Mouse (Mus musculus) hindlimb bud, embryonic 11.5 days (tissue): ENCODE measurements at regions not wholly inside any gene's neighbourhood (a gene's known extent, or its start where the extent isn't known, plus 50 kb on each side); places are given as distances from the start of the nearest gene placed in this dataset.

Experiments
- DNase-seq: peaks from one replicate; pipeline ENCODE4 v3.0.0-alpha.2; 2012; ENCODE audit warnings: low read depth, low spot score; ENCODE audit errors: extremely low spot score

DNA sequence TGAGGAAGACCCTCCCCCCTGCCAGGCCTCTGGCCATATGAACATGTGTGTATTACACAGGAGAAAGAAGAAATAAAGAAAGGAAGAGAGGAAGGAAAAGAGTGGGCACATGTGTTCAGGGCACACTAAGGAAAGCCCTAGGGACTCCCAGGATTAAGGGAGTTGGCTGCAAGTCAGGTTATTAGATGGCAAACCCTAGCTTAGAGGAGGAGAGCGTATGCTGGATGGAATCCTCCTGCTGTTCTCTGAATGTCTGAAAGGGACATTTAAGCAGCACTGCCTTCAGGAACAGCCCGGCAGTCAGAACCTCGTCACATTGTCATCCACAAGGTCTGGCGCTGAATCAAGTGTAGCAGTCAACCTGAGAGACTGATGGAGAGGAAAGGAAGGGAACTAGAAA lies 98.1 kb upstream of the Ppp1r26 start:
- DNase-seq: no peak

DNA sequence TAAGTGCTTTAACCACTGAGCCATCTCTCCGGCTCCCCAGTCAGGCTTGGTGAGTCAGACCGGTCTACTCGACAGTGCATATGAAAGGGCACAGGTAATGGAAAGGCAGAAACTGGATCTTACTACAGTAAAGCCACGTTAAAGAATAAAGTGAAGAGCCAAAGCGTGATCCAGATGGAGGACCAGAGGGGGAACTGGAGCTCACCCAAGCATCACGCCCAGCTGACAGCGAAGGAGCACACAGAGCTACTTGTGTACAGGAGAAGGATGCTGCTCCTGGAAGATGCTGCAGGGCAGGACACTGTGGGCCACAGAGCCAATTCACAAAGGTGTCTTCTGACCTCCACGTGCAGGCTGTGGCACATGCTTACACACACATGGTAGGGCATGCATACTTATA lies 96.7 kb upstream of the Ppp1r26 start:
- no peak for DNase-seq

DNA sequence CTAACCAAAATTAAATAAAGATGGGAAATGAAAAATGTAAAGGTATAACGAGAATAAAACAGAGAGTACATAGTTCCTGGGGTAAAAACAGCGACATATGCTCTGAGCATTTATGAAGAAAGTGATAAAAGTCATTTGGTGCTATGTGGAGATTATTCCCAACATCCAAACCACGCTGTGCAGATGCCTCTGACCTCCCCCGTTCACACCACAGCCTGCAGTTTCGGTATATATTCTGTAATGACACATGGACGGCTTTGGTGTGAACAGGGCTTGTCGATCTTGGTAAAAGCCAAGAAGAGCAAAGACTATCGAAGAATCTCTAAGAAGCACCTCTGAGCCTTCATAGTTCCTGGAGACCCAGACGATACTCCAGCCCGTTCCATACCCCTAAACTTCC lies 95.2 kb upstream of the Ppp1r26 start:
- no peak for DNase-seq

DNA sequence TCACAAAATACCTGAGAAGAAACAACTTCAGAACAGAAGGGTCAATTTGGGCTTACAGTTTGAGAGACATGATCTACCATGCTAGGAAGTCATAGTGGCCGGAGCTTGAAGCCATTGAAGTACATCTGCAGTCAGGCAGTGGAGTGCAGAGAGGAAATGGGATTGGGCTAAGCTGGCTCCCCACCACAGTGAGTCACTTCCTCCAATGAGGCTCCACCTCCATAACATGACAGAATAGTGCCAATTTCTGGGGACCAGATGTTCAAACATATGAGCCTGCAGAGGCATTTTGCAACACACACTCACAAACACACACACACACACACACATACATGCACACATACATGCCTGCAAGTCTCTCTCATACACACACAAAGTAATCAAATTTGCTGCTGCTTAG lies 93.7 kb upstream of the Ppp1r26 start:
- no peak for DNase-seq

DNA sequence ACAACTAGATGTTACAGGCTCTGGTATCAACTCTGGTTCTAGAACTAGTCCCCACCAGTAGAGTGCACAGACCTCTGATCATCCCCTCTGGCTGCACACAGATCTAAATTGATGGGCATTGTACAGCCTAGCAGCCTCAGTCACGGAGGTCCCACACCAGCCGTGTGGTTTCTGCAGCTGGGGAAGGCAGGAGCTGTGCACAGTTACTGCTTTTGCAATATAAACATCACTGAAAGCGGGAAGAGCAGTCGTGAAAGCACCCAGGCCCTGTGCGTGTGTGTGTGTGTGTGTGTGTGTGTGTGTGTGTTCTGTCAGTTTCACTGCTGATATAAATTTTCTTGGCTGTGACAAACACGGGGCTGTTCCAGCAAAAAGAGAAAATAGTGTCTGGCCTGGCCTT lies 84.4 kb upstream of the Ppp1r26 start:
- DNase-seq: no peak

DNA sequence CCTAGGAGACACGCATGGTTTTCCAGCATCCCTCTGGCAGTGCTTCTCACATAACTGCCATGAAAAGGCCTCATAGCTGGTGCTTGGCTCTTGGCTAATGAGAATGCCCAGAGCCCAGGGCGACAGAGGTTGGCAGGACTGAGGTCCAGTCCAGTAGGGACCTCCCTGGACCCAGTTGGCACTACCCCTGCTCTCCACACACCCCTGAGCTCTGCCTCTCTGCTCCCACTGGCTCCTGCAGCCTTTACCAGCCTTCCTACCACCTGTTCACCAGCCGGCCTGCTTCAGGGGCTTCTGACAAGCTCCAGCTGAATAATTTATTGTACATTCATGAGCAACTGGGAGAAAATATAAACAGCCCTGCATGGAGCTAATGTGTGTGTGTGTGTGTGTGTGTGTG lies 82.0 kb upstream of the Ppp1r26 start:
- DNase-seq: no peak

DNA sequence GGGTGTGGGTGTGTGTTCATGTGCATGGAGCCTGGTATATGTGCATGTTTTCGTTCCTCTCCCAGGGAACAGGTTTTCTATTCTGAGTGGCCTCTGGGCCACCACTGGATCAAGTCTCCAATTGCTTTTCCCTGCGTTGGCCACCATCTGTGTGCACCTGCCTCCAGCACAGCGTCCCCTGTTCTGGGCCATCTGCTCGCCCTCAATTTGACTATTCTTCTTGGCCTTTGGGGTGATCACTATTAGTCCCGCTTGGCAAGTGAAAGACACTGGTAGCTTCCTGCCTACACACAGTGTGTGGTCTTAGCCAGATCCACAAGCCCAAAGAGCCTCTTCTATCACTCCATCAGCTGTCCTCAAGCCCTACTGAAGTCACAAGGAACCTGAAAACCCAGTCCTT lies 80.8 kb upstream of the Ppp1r26 start:
- no peak for DNase-seq

DNA sequence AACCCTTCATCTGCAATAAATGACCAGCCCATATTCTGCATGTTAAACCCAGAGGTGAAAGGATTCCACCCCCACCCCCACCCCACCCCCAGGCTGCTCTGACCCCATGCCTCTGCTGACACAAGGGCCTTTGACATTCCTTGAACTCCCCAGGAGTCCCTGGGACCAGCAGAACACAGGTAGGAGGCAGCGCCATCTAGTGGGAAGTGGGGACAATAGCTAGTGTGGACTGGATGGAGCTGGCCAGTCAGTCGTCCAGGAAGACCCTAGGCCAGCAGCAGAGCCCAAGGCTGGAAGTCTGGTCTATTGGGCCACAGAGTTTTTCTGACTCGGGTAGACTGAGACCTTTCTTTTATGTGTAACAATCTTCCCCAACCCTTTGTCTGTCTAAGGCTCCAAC lies 71.8 kb upstream of the Ppp1r26 start:
- no peak for DNase-seq

DNA sequence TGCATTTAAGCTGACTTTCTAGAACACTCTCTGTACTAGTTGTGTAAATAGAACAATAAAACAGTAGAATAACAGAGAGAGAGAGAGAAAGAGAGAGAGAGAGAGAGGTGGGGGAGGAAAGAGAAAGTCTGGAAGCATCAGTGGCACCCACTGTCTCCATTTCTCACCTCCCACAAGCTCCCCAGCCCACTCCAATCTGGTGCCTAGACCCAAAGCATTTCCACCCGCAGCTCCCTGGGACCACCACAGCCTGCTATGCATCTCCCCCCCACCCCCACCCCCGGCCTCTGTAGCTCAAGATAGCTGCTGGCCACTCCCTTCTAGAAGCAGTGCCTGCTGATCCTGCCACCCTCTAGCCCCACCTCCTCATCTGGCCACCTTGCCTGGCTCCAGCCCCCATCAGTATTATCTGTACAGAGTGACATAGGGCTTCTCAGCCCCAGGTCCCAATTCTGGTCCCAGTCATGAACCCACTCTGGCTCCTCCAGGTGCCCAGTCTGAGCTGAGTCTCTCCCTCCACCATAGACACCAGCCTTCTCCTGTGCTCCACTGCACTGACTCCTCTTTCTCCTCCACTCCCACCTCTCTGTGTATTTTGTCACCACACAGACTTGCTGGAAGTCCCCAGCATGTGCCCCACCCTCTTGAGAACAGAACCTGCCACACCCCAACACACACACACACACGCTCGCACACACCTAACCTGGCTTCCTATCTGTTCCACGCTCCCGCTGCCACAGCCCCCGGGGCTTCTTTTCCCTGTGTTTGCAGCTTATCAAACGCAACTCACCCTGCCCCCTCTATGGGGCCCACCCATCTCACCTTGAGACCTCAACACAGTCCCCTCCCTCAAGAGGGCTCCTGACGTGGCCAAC lies 68.4 kb upstream of the Ppp1r26 start:
- DNase-seq: no peak

DNA sequence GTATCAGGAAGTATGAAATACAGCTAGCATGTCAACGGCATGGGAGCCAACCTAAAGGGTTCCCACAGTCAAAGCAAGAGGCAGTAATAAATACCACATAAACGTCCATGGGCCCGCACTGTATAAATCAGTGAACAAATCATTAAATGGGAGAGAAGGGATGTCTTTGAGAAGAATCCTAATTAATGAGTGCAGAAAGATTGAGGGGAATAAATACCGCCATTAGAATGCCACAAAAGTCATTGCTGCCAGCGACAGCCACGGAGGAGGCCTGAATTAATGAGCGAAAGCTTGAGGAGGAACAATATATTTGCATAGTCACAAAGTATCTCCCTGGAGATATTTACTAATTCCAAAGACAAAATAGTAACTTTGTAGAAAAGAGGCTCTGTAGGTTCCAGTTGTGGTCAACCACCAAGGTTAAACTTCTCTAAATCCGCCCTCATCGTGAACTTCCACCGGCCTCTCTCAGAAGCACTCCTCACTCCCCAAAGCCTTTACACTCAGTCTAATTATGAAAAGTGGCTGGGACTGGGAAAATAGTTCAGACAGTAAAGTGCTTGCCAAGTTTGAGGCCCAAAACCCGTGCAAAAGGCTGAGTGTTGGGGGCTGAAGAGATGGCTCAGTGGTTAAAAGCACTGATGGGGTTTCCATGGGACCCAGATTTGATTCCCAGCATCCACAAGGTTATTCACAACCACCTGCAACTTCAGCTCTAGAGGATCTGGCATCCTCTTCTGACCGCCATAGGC lies 64.4 kb upstream of the Ppp1r26 start:
- DNase-seq: no peak

DNA sequence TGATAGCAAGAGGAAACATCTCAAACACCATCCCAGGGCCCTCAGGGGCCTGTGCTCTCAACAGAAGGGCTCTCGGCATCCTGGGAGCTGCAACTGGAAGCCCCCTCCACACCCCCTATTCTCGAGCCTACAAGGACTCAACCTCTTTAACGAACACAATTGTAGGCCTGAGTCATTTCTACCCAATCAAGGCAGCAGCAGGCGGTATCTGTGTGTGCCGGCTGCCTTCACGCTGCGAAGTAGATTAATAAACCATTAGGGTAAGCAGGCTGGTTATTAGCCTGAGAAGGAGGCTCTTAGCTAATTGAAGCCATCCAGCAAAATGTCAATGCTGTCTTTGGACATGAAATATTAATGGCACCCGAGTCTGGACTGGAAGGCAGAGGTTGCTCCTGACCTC lies 61.7 kb upstream of the Ppp1r26 start:
- no peak for DNase-seq

DNA sequence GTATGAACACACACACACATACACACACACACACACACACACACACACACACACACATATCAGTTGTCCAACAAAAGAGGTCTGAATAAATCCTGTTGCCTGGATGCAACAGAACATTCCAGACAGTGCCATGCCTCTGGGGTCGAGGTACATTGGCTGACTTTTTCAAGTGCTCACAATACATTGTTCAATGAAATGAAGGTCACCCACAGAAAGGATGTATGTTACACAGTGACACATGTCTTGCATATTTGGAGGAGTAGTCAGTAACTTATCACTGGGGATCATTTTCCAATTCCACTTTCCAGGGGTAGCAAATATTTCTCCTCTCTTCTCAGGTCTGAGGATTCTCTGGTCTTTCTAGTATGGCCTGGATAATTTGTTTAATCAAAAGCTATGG lies 59.8 kb upstream of the Ppp1r26 start:
- no peak for DNase-seq

DNA sequence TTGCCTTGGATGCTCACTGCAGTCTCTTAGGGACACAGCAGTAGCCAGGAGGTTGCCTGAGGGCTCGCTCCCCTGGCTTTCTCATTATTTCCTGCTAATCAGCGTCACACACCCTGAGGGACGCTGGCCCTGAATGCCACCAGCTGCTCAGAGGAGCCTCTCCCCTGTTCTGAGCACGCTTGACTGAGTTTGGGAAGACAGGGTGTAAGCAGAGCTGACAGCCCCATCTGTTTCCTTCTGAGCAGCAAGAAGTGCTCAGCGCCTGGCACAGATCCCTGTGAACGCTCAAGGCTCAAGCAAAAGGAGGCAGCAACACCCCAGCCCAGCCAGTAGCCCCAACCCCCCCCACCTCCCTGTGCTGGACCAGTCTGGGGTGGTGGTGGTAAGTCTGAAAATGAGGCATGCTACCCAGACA lies 59.2 kb upstream of the Ppp1r26 start:
- DNase-seq: no peak

DNA sequence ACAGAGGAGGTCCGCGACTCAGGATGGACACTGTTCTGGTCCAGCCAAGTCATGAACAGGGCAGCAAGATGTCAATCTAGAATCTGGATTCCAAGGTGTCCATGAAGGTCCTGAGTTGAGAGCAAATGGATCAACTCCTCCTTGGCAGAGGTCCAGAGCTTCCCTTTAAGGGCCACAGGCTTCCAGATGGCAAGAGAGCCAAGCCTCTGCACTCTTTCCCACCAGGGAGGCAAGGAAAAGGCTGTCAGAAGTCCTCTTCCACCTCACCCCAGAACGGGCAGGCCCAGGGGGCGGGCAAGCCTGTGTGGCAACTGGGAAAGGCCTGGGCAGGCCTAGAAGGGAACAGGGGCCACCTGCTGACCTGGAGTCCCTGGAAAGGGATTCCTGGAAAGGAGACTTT lies 58.7 kb upstream of the Ppp1r26 start:
- DNase-seq: no peak

DNA sequence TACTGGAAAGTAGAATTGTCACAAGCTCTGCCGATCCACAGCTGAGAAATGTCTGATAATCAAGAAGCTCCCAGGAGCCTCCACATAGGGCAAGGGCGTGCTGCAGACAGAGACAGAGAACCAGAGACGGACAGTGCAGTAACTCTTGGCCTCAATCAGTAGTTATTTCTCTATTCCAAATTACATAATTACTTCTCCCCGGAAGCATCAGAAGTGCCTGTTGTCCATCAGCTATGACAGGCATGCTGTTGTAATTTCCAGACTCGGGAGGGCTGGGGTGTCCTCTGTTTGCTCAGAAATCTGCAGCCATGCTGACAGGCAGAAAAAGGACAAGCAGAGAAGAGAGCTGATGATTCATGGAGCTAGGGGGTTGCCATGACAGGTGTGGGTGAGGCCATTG lies 56.9 kb upstream of the Ppp1r26 start:
- no peak for DNase-seq

DNA sequence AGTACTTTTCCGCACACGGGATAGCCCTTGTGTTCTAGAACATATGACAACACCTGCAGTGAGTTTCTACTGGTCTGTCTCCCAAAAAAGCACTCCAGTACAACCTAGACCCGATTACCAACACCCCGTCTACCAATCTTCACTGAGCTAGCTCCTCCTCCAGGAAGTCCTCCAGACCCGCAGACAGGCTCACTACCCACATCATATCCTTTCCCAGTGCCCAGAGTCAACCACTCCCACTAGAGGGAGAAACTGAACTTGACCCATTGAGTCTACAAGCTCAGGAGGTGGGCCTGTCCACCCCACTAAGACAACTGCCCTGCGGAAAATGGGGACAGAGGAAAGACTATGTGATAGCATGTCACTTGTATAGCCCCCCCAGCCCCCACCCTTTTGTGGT lies 51.2 kb upstream of the Ppp1r26 start:
- no peak for DNase-seq
